Mouse (Mus musculus) kidney, postnatal 0 days (tissue): ENCODE measurements at regions not wholly inside any gene's neighbourhood (a gene's known extent, or its start where the extent isn't known, plus 50 kb on each side); places are given as distances from the start of the nearest gene placed in this dataset. TPM values are rescaled to one million over a fixed set of nuclear protein-coding genes. Genes with fewer than 3 reads are reported as not detected.

ENCODE experiments used
- ATAC-seq: fragments of 200-750 bp; cut with Nextera tagmentation; replicated peaks from 2 replicates; pipeline ENCODE4 v1.8.0; 2017; ENCODE audit warnings: low read depth, moderate number of reproducible peaks, moderate TSS enrichment, moderate library complexity; ENCODE audit not compliant: low FRiP score
- DNase-seq: peaks from one replicate; pipeline ENCODE4 v3.0.0-alpha.2; 2016; ENCODE audit warnings: low spot score
- H3K27ac ChIP-seq: fragments of 300-500 bp; sonication (generic); 2 replicates; pipeline ENCODE4 v1.5.1; 2014; ENCODE audit warnings: mild to moderate bottlenecking
- H3K27me3 ChIP-seq: fragments of 300-500 bp; sonication (generic); 2 replicates; pipeline ENCODE4 v1.6.1; 2014; ENCODE audit warnings: low read length, mixed read lengths; ENCODE audit not compliant: insufficient read depth
- H3K36me3 ChIP-seq: fragments of 300-500 bp; sonication (generic); 2 replicates; pipeline ENCODE4 v1.6.1; 2014; ENCODE audit warnings: low read length, mixed read lengths; ENCODE audit not compliant: insufficient read depth
- H3K4me1 ChIP-seq: fragments of 300-500 bp; sonication (generic); replicated peaks from 2 replicates; pipeline ENCODE4 v1.6.1; 2014; ENCODE audit warnings: antibody characterized with exemption, low read length, mixed read lengths; ENCODE audit not compliant: insufficient read depth
- H3K4me2 ChIP-seq: fragments of 300-500 bp; sonication (generic); 2 replicates; pipeline ENCODE4 v1.6.1; 2014; ENCODE audit warnings: mild to moderate bottlenecking, low read length, moderate library complexity, mixed read lengths
- H3K4me3 ChIP-seq: fragments of 300-500 bp; sonication (generic); replicated peaks from 2 replicates; pipeline ENCODE4 v1.5.1; 2014; ENCODE audit warnings: low read depth, low read length
- H3K9ac ChIP-seq: fragments of 300-500 bp; sonication (generic); 2 replicates; pipeline ENCODE4 v1.6.1; 2014; ENCODE audit warnings: low read depth, low read length
- H3K9me3 ChIP-seq: fragments of 300-500 bp; sonication (generic); replicated peaks from 2 replicates; pipeline ENCODE4 v1.6.1; 2016; ENCODE audit warnings: low read length, inconsistent platforms, mixed read lengths
- CTCF ChIP-seq: IDR thresholded peaks from 2 replicates; pipeline ENCODE4 v1.5.1; 2016; ENCODE audit warnings: antibody characterized with exemption, low read depth, mild to moderate bottlenecking, moderate library complexity
- WGBS: fragments of 180-500 bp; shearing (Covaris S2); extraction: QIAGEN DNeasy Blood & Tissue Kit; methylation state at CpG from one replicate; pipeline ENCODE4 v1.1.7; 2014; 5-methylcytosine and 5-hydroxymethylcytosine counted together
- microRNA-seq: library from miRNA; unstranded; fragments of <30 nt; microRNA quantifications from one replicate; pipeline ENCODE4, GENCODE M21; 2016

DNA sequence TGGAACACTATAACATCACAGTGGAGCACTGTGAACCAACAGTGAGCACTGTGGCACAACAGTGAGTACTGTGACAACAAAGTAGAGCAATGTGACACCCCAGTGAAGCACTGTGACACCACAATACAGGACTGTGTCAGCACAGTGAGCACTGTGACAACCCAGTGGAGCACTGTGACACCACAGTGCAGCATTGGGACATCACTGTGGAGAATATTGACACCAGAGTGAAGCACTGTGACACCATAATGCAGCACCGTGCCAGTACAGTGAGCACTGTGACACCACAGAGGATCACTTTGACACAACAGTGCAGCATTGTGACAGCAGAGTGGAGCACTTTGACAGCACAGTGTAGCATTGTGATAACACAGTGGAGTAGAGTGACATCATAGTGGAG, 2734.0 kb upstream of the Gm8797 start:
- Histone ChIP-seq H3K27ac (no peak overlapping the region), H3K9me3 (no peaks in the 10 kb centered on the region; the same call in 1 of the 2 replicates), H3K9ac (no peak overlapping the region), H3K4me1 (no peaks in the 10 kb centered on the region), H3K36me3 (no peaks in the 10 kb centered on the region), H3K27me3 (no peaks in the 10 kb centered on the region), H3K4me3 (no peak overlapping the region), H3K4me2 (no peak overlapping the region)
- 75% methylated on average over 1 of the region's 1 CpGs for WGBS
- no peak for DNase-seq
- TF ChIP-seq CTCF = no peak
- no peak for ATAC-seq

DNA sequence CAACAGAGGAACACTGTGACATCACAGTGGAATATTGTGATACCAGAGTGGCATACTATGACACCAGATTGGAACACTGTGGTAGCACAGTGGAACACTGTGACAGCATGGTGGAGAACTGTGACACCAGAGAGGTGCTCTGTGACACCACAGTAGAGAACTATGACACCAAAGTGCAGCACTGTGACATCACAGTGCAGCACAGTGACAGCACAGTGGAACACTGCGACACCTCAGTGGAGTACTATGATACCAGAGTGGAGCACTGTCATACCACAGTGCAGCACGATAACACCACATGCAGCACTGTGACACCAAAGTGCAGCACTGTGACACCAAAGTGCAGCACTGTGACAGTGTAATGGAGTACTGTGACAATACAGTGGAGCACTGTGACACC, 2717.8 kb upstream of the Gm8797 start:
- H3K4me3 ChIP-seq = no peak overlapping the region
- H3K9me3 ChIP-seq = no peaks in the 10 kb centered on the region; the same call in none of the 2 replicates
- 89% methylated on average over 2 of the region's 2 CpGs for WGBS
- H3K4me1 ChIP-seq = no peaks in the 10 kb centered on the region
- ATAC-seq (no peak), DNase-seq (no peak)
- H3K36me3 ChIP-seq = no peaks in the 10 kb centered on the region
- no peak for TF ChIP-seq CTCF
- no peaks in the 10 kb centered on the region for H3K27me3 ChIP-seq
- no peak overlapping the region for H3K27ac ChIP-seq
- H3K4me2 ChIP-seq = no peak overlapping the region
- no peak overlapping the region for H3K9ac ChIP-seq

Small RNAs in the stretch of these regions (microRNA-seq; reads per million reads assigned to microRNA genes)
- gene Gm27460 (not detected), gene Gm28002 (not detected)
